Mouse (Mus musculus): ENCODE measurements at regions not wholly inside any gene's neighbourhood (a gene's known extent, or its start where the extent isn't known, plus 50 kb on each side); places are given as distances from the start of the nearest gene placed in this dataset.

- DNase-seq (ENCODE audit: low spot score), result no peak
These were observed 69.0 kb upstream of the Fndc3a start for GRCm38 (mm10) chr14:72778756-72779155.

GRCm38 (mm10) chr14:72777927-72778560, 68.2 kb upstream of the Fndc3a start:
- no peak for DNase-seq (ENCODE audit: low spot score)

GRCm38 (mm10) chr14:72770237-72770636, 60.4 kb upstream of the Fndc3a start:
- no peak for DNase-seq (ENCODE audit: low spot score)

GRCm38 (mm10) chr14:72760123-72760522, 50.3 kb upstream of the Fndc3a start:
- no peak for DNase-seq (ENCODE audit: low spot score)
